Mouse (Mus musculus): ENCODE measurements around the gene Gfy. TPM values are rescaled to one million over a fixed set of nuclear protein-coding genes. Genes with fewer than 3 reads are reported as not detected.
"Not testable (repeated sequence)": the region's sequence is repeated elsewhere in the genome, so short reads cannot be mapped to it uniquely, and the experiment has no call there.

Gene Gfy
- total and polyA plus RNA-seq, 2 experiments from 2014 or later, result not detected

DNA sequence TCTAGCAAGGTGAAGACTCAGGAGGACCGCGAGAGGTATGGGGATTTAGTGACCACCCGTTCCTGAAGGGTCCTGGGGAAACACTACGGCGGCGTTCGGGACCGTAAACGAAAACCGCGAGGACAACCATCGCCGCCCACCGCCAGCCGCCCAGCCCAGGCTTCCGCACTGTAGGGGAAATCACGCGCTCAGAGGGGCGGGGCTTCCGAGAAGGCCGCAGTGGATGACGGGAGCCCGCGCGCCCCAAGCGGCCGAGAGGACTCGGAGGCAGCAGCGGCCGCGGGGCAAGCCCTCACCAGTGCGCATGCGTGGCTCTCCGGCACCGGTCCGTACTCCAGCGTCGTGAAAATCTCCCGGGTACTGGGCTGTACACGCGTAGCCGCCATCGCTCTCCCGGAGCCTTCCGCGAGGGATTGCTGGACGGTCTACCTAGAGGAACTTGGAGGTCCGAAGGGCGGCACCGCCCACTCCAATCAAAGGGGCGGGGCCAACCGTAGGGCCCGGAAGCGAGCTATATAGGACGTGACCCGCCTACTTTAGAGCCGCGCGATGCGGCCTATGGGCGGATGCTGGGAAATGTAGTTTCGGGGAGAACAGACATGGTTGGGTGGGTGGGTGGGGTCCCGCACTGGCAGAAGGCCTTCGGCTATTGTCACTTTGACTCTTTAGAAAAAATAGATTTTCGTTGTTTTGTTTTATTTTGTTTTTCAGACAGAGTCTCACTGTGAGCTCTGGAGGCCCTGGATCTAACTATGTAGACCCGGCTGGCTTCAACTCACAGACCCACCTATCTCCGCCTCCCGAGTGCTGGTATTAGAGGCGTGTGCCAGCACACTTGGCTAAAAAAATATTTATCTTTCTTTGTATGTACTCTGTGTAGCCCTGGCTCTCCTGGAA is 25.0 kb downstream of the Gfy start, which contains the start of the genes Pih1d1 and Aldh16a1:
Gene Pih1d1, plus strand, starts transcription at position 208 of the 897 bp plus-strand sequence.
Gene Aldh16a1, minus strand, starts transcription at position 489 of the 897 bp plus-strand sequence.
- no peaks in the 10 kb centered on the region for H3K27me3 ChIP-seq (ENCODE audit: control insufficient read depth, insufficient read depth, low read length)
- 0 out of 2 replicates have a peak, but pooled peaks cover 7% of the 10 kb centered on the region for H3K36me3 ChIP-seq (replicated peaks; ENCODE audit: control insufficient read depth, insufficient read depth, low read length)
- H3K4me1 ChIP-seq (ENCODE audit: control insufficient read depth, insufficient read depth), result 0 out of 2 replicates have a peak, but pooled peaks cover 7% of the 10 kb centered on the region
- 2% methylated on average over 69 of the region's 69 CpGs for WGBS
- H3K4me3 ChIP-seq (ENCODE audit: low read depth, low read length), result peak within 1 kb of the TSS; percentile 76
- peak within 1 kb of the TSS; percentile 83 for H3K9ac ChIP-seq (replicated peaks; ENCODE audit: low read depth, low read length)
- DNase-seq (ENCODE audit: low spot score) (peak; percentile 94), ATAC-seq (ENCODE audit: insufficient read depth, low read depth) (peak; percentile 94)
- H3K4me2 ChIP-seq (ENCODE audit: low read depth, low read length), result peak within 1 kb of the TSS; percentile 83
- no peaks in the 10 kb centered on the region for H3K9me3 ChIP-seq (replicated peaks; ENCODE audit: control insufficient read depth, low read length)
- TF ChIP-seq EP300 (IDR thresholded peaks at IDR 0.05; ENCODE audit: low read depth), result 0 out of 2 replicates have a peak, but pooled peaks have one; percentile 63
- peak; percentile 61 for TF ChIP-seq CTCF (IDR thresholded peaks at IDR 0.05; ENCODE audit: low read depth)
- peak within 1 kb of the TSS; percentile 97 for H3K27ac ChIP-seq (ENCODE audit: low read depth)

DNA sequence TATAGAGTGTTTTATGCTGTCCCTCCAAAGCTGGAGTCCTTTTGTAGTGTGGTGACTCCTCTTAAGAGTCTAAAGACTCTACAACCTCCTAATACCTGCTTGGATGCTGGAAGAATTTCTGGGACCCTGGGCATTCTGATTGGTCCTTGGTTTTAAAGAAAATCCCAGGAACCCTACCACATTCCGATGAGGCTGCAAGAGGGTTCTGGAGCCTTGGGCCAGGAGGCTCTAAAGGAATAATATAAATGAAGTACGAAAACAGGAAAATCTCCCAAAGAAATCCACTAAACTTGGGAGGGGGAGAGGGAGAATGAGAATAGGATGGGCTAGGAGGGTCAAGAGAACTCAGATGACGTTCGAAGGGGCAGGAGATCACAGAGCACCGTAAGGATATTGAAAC is 25.8 kb downstream of the Gfy start:
- no peak for DNase-seq (ENCODE audit: low spot score)
- H3K4me2 ChIP-seq (ENCODE audit: low read depth, low read length), result peak overlapping the region; percentile 83
- peak overlapping the region; percentile 76 for H3K4me3 ChIP-seq (ENCODE audit: low read depth, low read length)
- H3K36me3 ChIP-seq (replicated peaks; ENCODE audit: control insufficient read depth, insufficient read depth, low read length), result 0 out of 2 replicates have a peak, but pooled peaks cover 4% of the 10 kb centered on the region
- H3K27ac ChIP-seq (ENCODE audit: low read depth), result peak overlapping the region; percentile 97
- 1% methylated on average over 5 of the region's 5 CpGs for WGBS
- H3K27me3 ChIP-seq (ENCODE audit: control insufficient read depth, insufficient read depth, low read length), result no peaks in the 10 kb centered on the region
- H3K9ac ChIP-seq (replicated peaks; ENCODE audit: low read depth, low read length), result peak overlapping the region; percentile 83
- TF ChIP-seq CTCF (IDR thresholded peaks at IDR 0.05; ENCODE audit: low read depth) (no peak), EP300 (IDR thresholded peaks at IDR 0.05; ENCODE audit: low read depth) (no peak)
- no peaks in the 10 kb centered on the region for H3K9me3 ChIP-seq (replicated peaks; ENCODE audit: control insufficient read depth, low read length)
- no peak for ATAC-seq (ENCODE audit: insufficient read depth, low read depth)
- 0 out of 2 replicates have a peak, but pooled peaks cover 7% of the 10 kb centered on the region for H3K4me1 ChIP-seq (ENCODE audit: control insufficient read depth, insufficient read depth)

DNA sequence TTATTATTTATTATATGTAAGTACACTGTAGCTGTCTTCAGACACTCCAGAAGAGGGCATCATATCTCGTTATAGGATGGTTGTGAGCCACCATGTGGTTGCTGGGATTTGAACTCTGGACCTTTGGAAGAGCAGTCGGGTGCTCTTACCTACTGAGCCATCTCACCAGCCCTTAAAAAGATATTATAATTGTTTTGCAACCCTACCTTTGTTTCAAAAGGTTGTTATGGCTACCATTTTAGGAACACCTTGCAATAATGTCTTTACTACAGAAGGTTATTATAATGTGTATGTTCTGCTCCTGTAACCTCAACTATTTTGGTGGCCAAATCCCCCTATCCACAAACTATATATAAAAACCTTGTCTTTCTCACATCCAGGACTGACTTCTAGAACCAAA is 26.3 kb downstream of the Gfy start:
- H3K36me3 ChIP-seq (replicated peaks; ENCODE audit: control insufficient read depth, insufficient read depth, low read length); H3K27me3 ChIP-seq (ENCODE audit: control insufficient read depth, insufficient read depth, low read length); H3K9ac ChIP-seq (replicated peaks; ENCODE audit: low read depth, low read length); H3K27ac ChIP-seq (ENCODE audit: low read depth); H3K4me2 ChIP-seq (ENCODE audit: low read depth, low read length); ATAC-seq (ENCODE audit: insufficient read depth, low read depth); H3K4me3 ChIP-seq (ENCODE audit: low read depth, low read length); DNase-seq (ENCODE audit: low spot score); H3K9me3 ChIP-seq (replicated peaks; ENCODE audit: control insufficient read depth, low read length); H3K4me1 ChIP-seq (ENCODE audit: control insufficient read depth, insufficient read depth): not testable (repeated sequence)
- WGBS, result 85% methylated on average over 2 of the region's 2 CpGs

- Histone ChIP-seq H3K9me3 (replicated peaks; ENCODE audit: control insufficient read depth, low read length) (no peaks in the 10 kb centered on the region), H3K4me1 (ENCODE audit: control insufficient read depth, insufficient read depth) (0 out of 2 replicates have a peak, but pooled peaks cover 7% of the 10 kb centered on the region), H3K36me3 (replicated peaks; ENCODE audit: control insufficient read depth, insufficient read depth, low read length) (no peaks in the 10 kb centered on the region; the same call in 1 of the 2 replicates), H3K4me3 (ENCODE audit: low read depth, low read length) (no peak overlapping the region), H3K4me2 (ENCODE audit: low read depth, low read length) (no peak overlapping the region), H3K9ac (replicated peaks; ENCODE audit: low read depth, low read length) (no peak overlapping the region), H3K27ac (ENCODE audit: low read depth) (no peak overlapping the region), H3K27me3 (ENCODE audit: control insufficient read depth, insufficient read depth, low read length) (no peaks in the 10 kb centered on the region)
- TF ChIP-seq EP300 (IDR thresholded peaks at IDR 0.05; ENCODE audit: low read depth), result no peak
- TF ChIP-seq CTCF (IDR thresholded peaks at IDR 0.05; ENCODE audit: low read depth), result no peak
- no peak for ATAC-seq (ENCODE audit: insufficient read depth, low read depth)
- 53% methylated on average over 11 of the region's 11 CpGs for WGBS
- no peak for DNase-seq (ENCODE audit: low spot score)
Observed at GRCm38 (mm10) chr7:45151303-45151702, 28.1 kb downstream of the Gfy start.

GRCm38 (mm10) chr7:45150321-45150720 is 29.0 kb downstream of the Gfy start:
- Histone ChIP-seq H3K27ac (ENCODE audit: low read depth) (no peak overlapping the region), H3K27me3 (ENCODE audit: control insufficient read depth, insufficient read depth, low read length) (no peaks in the 10 kb centered on the region), H3K4me1 (ENCODE audit: control insufficient read depth, insufficient read depth) (0 out of 2 replicates have a peak, but pooled peaks cover 7% of the 10 kb centered on the region), H3K36me3 (replicated peaks; ENCODE audit: control insufficient read depth, insufficient read depth, low read length) (peaks cover 6% of the 10 kb centered on the region; the same call in 1 of the 2 replicates), H3K9me3 (replicated peaks; ENCODE audit: control insufficient read depth, low read length) (no peaks in the 10 kb centered on the region), H3K4me3 (ENCODE audit: low read depth, low read length) (no peak overlapping the region), H3K4me2 (ENCODE audit: low read depth, low read length) (no peak overlapping the region), H3K9ac (replicated peaks; ENCODE audit: low read depth, low read length) (no peak overlapping the region)
- 68% methylated on average over 4 of the region's 4 CpGs for WGBS
- DNase-seq (ENCODE audit: low spot score) (no peak), ATAC-seq (ENCODE audit: insufficient read depth, low read depth) (no peak)
- TF ChIP-seq EP300 (IDR thresholded peaks at IDR 0.05; ENCODE audit: low read depth), result no peak
- TF ChIP-seq CTCF (IDR thresholded peaks at IDR 0.05; ENCODE audit: low read depth), result no peak

Data from heart, postnatal 0 days (tissue).